Mouse (Mus musculus) neural tube, embryonic 11.5 days (tissue): ENCODE measurements around the gene Stpg1. TPM values are rescaled to one million over a fixed set of nuclear protein-coding genes. Genes with fewer than 3 reads are reported as not detected.
A peak's percentile ranks its signal among the peaks of the same experiment; 100 is the strongest.

Experiments
- ATAC-seq: fragments of 200-750 bp; cut with Nextera tagmentation; 2 replicates; pipeline ENCODE4 v1.8.0; 2017; ENCODE audit warnings: moderate number of reproducible peaks, mild to moderate bottlenecking, moderate TSS enrichment, moderate library complexity; ENCODE audit not compliant: insufficient read depth, low FRiP score, low TSS enrichment
- DNase-seq: peaks from one replicate; pipeline ENCODE4 v3.0.0-alpha.2; 2015; ENCODE audit warnings: low spot score
- H3K27ac ChIP-seq: fragments of 300-500 bp; sonication (generic); 2 replicates; pipeline ENCODE4 v1.5.1; 2014; ENCODE audit warnings: low read depth, mild to moderate bottlenecking, low read length
- H3K27me3 ChIP-seq: fragments of 300-500 bp; sonication (generic); 2 replicates; pipeline ENCODE4 v1.6.1; 2014; ENCODE audit warnings: mild to moderate bottlenecking, low read length, mixed read lengths; ENCODE audit not compliant: control insufficient read depth, insufficient read depth
- H3K36me3 ChIP-seq: fragments of 300-500 bp; sonication (generic); 2 replicates; pipeline ENCODE4 v1.6.1; 2014; ENCODE audit warnings: mild to moderate bottlenecking, low read length, moderate library complexity, mixed read lengths; ENCODE audit not compliant: control insufficient read depth, insufficient read depth
- H3K4me1 ChIP-seq: fragments of 300-500 bp; sonication (generic); 2 replicates; pipeline ENCODE4 v1.6.1; 2014; ENCODE audit warnings: low read length, mixed read lengths; ENCODE audit not compliant: control insufficient read depth, insufficient read depth
- H3K4me2 ChIP-seq: fragments of 300-500 bp; sonication (generic); 2 replicates; pipeline ENCODE4 v1.6.1; 2014; ENCODE audit warnings: low read depth, mild to moderate bottlenecking, moderate library complexity
- H3K4me3 ChIP-seq: fragments of 300-500 bp; sonication (generic); 2 replicates; pipeline ENCODE4 v1.5.1; 2014; ENCODE audit warnings: low read depth, low read length
- H3K9ac ChIP-seq: fragments of 300-500 bp; sonication (generic); 2 replicates; pipeline ENCODE4 v1.6.1; 2014; ENCODE audit warnings: mild to moderate bottlenecking, low read length
- H3K9me3 ChIP-seq: fragments of 300-500 bp; sonication (generic); 2 replicates; pipeline ENCODE4 v1.6.1; 2016; ENCODE audit warnings: low read length; ENCODE audit not compliant: control insufficient read depth
- WGBS: fragments of 180-500 bp; shearing (Covaris S2); extraction: QIAGEN DNeasy Blood & Tissue Kit; methylation state at CpG from one replicate; pipeline ENCODE4 v1.1.7; 2014; 5-methylcytosine and 5-hydroxymethylcytosine counted together
- polyA plus RNA-seq: library from polyadenylated mRNA; unstranded; fragments of >200 nt; fragmentation: Nextera tagmentation; extraction: Ambion mirVana; gene quantifications from 2 replicates; pipeline ENCODE4 v1.2.1, GENCODE M21; 2014

The Stpg1 gene
- polyA plus RNA-seq, 1 experiment from 2014 or later: 0.37 TPM

GRCm38 (mm10) chr4:135572276-135572675 is 77.7 kb downstream of the Stpg1 start:
- Histone ChIP-seq H3K9me3 (no peaks in the 10 kb centered on the region), H3K4me3 (no peak overlapping the region), H3K4me2 (no peak overlapping the region), H3K9ac (no peak overlapping the region), H3K36me3 (no peaks in the 10 kb centered on the region), H3K4me1 (0 out of 2 replicates have a peak, but pooled peaks cover 13% of the 10 kb centered on the region), H3K27ac (no peak overlapping the region), H3K27me3 (peaks cover 55% of the 10 kb centered on the region)
- WGBS: 28% methylated on average over 8 of the region's 8 CpGs
- ATAC-seq: no peak
- no peak for DNase-seq

GRCm38 (mm10) chr4:135573251-135573808 is 78.7 kb downstream of the Stpg1 start, which contains the start of gene Grhl3:
TSS of gene Grhl3 (minus strand) at chr4:135573630.
- Histone ChIP-seq H3K4me1 (0 out of 2 replicates have a peak, but pooled peaks cover 13% of the 10 kb centered on the region), H3K4me2 (peak within 1 kb of the TSS; percentile 50), H3K36me3 (no peaks in the 10 kb centered on the region), H3K27me3 (peaks cover 50% of the 10 kb centered on the region), H3K9me3 (no peaks in the 10 kb centered on the region), H3K9ac (0 out of 2 replicates have a peak within 1 kb of the TSS, but pooled peaks have one; percentile 26), H3K4me3 (peak within 1 kb of the TSS; percentile 26), H3K27ac (no peak within 1 kb of the TSS)
- WGBS: under 1% methylated on average over 31 of the region's 31 CpGs
- DNase-seq (peak; percentile 49), ATAC-seq (no peak)

- 0 out of 2 replicates have a peak, but pooled peaks cover 4% of the 10 kb centered on the region for H3K4me1 ChIP-seq
Observed at GRCm38 (mm10) chr4:135575365-135576140, 81.0 kb downstream of the Stpg1 start.

GRCm38 (mm10) chr4:135578490-135578889 is 83.9 kb downstream of the Stpg1 start:
- peaks cover 10% of the 10 kb centered on the region for H3K27me3 ChIP-seq
- 90% methylated on average over 5 of the region's 5 CpGs for WGBS
- no peak for ATAC-seq
- H3K27ac ChIP-seq: no peak overlapping the region
- 0 out of 2 replicates have a peak, but pooled peaks cover under 1% of the 10 kb centered on the region for H3K4me1 ChIP-seq
- H3K9ac ChIP-seq: no peak overlapping the region
- H3K9me3 ChIP-seq: no peaks in the 10 kb centered on the region
- DNase-seq: no peak
- H3K4me3 ChIP-seq: no peak overlapping the region
- H3K4me2 ChIP-seq: no peak overlapping the region
- H3K36me3 ChIP-seq: no peaks in the 10 kb centered on the region

More at GRCm38 (mm10) chr4:135575365-135576140, 81.0 kb downstream of the Stpg1 start:
- Histone ChIP-seq H3K36me3 (no peaks in the 10 kb centered on the region), H3K27me3 (peaks cover 39% of the 10 kb centered on the region), H3K4me3 (no peak overlapping the region), H3K27ac (no peak overlapping the region), H3K4me2 (no peak overlapping the region), H3K9me3 (no peaks in the 10 kb centered on the region), H3K9ac (no peak overlapping the region)
- 58% methylated on average over 15 of the region's 15 CpGs for WGBS
- ATAC-seq (no peak), DNase-seq (no peak)

- 0 out of 2 replicates have a peak, but pooled peaks cover 5% of the 10 kb centered on the region for H3K27me3 ChIP-seq
- no peaks in the 10 kb centered on the region for H3K9me3 ChIP-seq
- no peak overlapping the region for H3K9ac ChIP-seq
- WGBS: 61% methylated on average over 6 of the region's 6 CpGs
- no peak for ATAC-seq
- no peak for DNase-seq
- no peak overlapping the region for H3K4me3 ChIP-seq
- no peak overlapping the region for H3K4me2 ChIP-seq
- H3K27ac ChIP-seq: no peak overlapping the region
- H3K36me3 ChIP-seq: no peaks in the 10 kb centered on the region
- no peaks in the 10 kb centered on the region for H3K4me1 ChIP-seq
Observed at GRCm38 (mm10) chr4:135579695-135580094, 85.1 kb downstream of the Stpg1 start.

GRCm38 (mm10) chr4:135581222-135581910 is 86.8 kb downstream of the Stpg1 start:
- Histone ChIP-seq H3K27me3 (no peaks in the 10 kb centered on the region), H3K4me3 (no peak overlapping the region), H3K36me3 (no peaks in the 10 kb centered on the region), H3K4me1 (no peaks in the 10 kb centered on the region), H3K9me3 (no peaks in the 10 kb centered on the region), H3K4me2 (no peak overlapping the region), H3K9ac (no peak overlapping the region), H3K27ac (no peak overlapping the region)
- no peak for DNase-seq
- ATAC-seq: no peak
- WGBS: 26% methylated on average over 12 of the region's 12 CpGs

GRCm38 (mm10) chr4:135584838-135585237 is 90.2 kb downstream of the Stpg1 start:
- ATAC-seq (no peak), DNase-seq (no peak)
- H3K27ac ChIP-seq: no peak overlapping the region
- no peak overlapping the region for H3K9ac ChIP-seq
- no peaks in the 10 kb centered on the region for H3K4me1 ChIP-seq
- H3K27me3 ChIP-seq: no peaks in the 10 kb centered on the region
- H3K4me3 ChIP-seq: no peak overlapping the region
- H3K9me3 ChIP-seq: no peaks in the 10 kb centered on the region
- no peaks in the 10 kb centered on the region for H3K36me3 ChIP-seq
- 61% methylated on average over 4 of the region's 4 CpGs for WGBS
- no peak overlapping the region for H3K4me2 ChIP-seq
